Mouse (Mus musculus): ENCODE measurements around the gene Trpv2. TPM values are rescaled to one million over a fixed set of nuclear protein-coding genes. Genes with fewer than 3 reads are reported as not detected.

Trpv2 gene
- 11.0 TPM for polyA plus RNA-seq (2014; fragmentation: Illumina TruSeq; extraction: RNeasy Lipid Tissue Mini Kit (QIAGEN cat#74804); ENCODE audit: insufficient read depth, low read depth, low replicate concordance)

GRCm38 (mm10) chr11:62573959-62574702, at the start of gene Trpv2:
Gene Trpv2, plus strand, starts transcription at chr11:62574486.

GRCm38 (mm10) chr11:62539089-62539890, 35.0 kb upstream of the Trpv2 start, which contains the start of gene Cenpv:
Gene Cenpv, minus strand, starts transcription at chr11:62539261.

GRCm38 (mm10) chr11:62550727-62551225, 23.5 kb upstream of the Trpv2 start, which contains the start of gene Ubb:
Gene Ubb, plus strand, starts transcription at chr11:62551171.

GRCm38 (mm10) chr11:62647661-62648590, 73.6 kb downstream of the Trpv2 start, which contains the start of gene Lrrc75a:
Gene Lrrc75a, minus strand, starts transcription at chr11:62648523.

GRCm38 (mm10) chr11:62648591-62649391, 74.5 kb downstream of the Trpv2 start, which contains the start of gene Mmgt2:
Gene Mmgt2, plus strand, starts transcription at chr11:62648664.

Other genes with a start within 250 kb of the Trpv2 start
- gene Pigl, start 116.0 kb upstream of the Trpv2 start, polyA plus RNA-seq (2014; fragmentation: Illumina TruSeq; extraction: RNeasy Lipid Tissue Mini Kit (QIAGEN cat#74804); ENCODE audit: insufficient read depth, low read depth, low replicate concordance) = 3.2 TPM
- gene Ncor1, start 115.9 kb upstream of the Trpv2 start, polyA plus RNA-seq (2014; fragmentation: Illumina TruSeq; extraction: RNeasy Lipid Tissue Mini Kit (QIAGEN cat#74804); ENCODE audit: insufficient read depth, low read depth, low replicate concordance) = 26.9 TPM
- gene Cenpv, start 35.2 kb upstream of the Trpv2 start, polyA plus RNA-seq (2014; fragmentation: Illumina TruSeq; extraction: RNeasy Lipid Tissue Mini Kit (QIAGEN cat#74804); ENCODE audit: insufficient read depth, low read depth, low replicate concordance) = 19.1 TPM
- 1,444 TPM for gene Ubb, start 23.3 kb upstream of the Trpv2 start, polyA plus RNA-seq (2014; fragmentation: Illumina TruSeq; extraction: RNeasy Lipid Tissue Mini Kit (QIAGEN cat#74804); ENCODE audit: insufficient read depth, low read depth, low replicate concordance)
- gene Lrrc75a, start 74.0 kb downstream of the Trpv2 start, polyA plus RNA-seq (2014; fragmentation: Illumina TruSeq; extraction: RNeasy Lipid Tissue Mini Kit (QIAGEN cat#74804); ENCODE audit: insufficient read depth, low read depth, low replicate concordance) = 9.8 TPM
- 14.8 TPM for gene Mmgt2, start 74.2 kb downstream of the Trpv2 start, polyA plus RNA-seq (2014; fragmentation: Illumina TruSeq; extraction: RNeasy Lipid Tissue Mini Kit (QIAGEN cat#74804); ENCODE audit: insufficient read depth, low read depth, low replicate concordance)
- 2.5 TPM for gene Zfp287, start 157.4 kb downstream of the Trpv2 start, polyA plus RNA-seq (2014; fragmentation: Illumina TruSeq; extraction: RNeasy Lipid Tissue Mini Kit (QIAGEN cat#74804); ENCODE audit: insufficient read depth, low read depth, low replicate concordance)
- gene Gm10428, start 178.6 kb downstream of the Trpv2 start, polyA plus RNA-seq (2014; fragmentation: Illumina TruSeq; extraction: RNeasy Lipid Tissue Mini Kit (QIAGEN cat#74804); ENCODE audit: insufficient read depth, low read depth, low replicate concordance) = not detected
- 1.1 TPM for gene Zfp286, start 215.0 kb downstream of the Trpv2 start, polyA plus RNA-seq (2014; fragmentation: Illumina TruSeq; extraction: RNeasy Lipid Tissue Mini Kit (QIAGEN cat#74804); ENCODE audit: insufficient read depth, low read depth, low replicate concordance)
- 25.8 TPM for gene Trim16, start 245.7 kb downstream of the Trpv2 start, polyA plus RNA-seq (2014; fragmentation: Illumina TruSeq; extraction: RNeasy Lipid Tissue Mini Kit (QIAGEN cat#74804); ENCODE audit: insufficient read depth, low read depth, low replicate concordance)

All from lung, adult 10 weeks (tissue).